Mouse (Mus musculus) T-helper 17 cell (primary cell): Measurements from ENCODE around the gene Rsph14.

Experiments used
- in situ Hi-C, 2 experiments: fragments of 300-600 bp; cut with MboI, MseI; formaldehyde crosslinking; loops; 1 replicate in 1 of 2; 2 replicates in 1 of 2; pipeline ENCODE4 v1.15.1; 2025; ENCODE audit warnings: high pct_unique_total_duplicates in 2 of 2

Rsph14 gene

GRCm38 (mm10) chr10:74937003-74937790 lies 95.2 kb downstream of the Rsph14 start:
- in situ Hi-C loops: loop anchor here (5.0 kb wide), 1 partner anchor 85 kb away; no protein-coding TSS in a partner anchor

GRCm38 (mm10) chr10:74935016-74935415 lies 97.4 kb downstream of the Rsph14 start:
- in situ Hi-C loops: loop anchor here (5.0 kb wide), 1 partner anchor 87 kb away; no protein-coding TSS in a partner anchor

- in situ Hi-C loops: no loop called here
These were observed 97.9 kb downstream of the Rsph14 start for GRCm38 (mm10) chr10:74934521-74934920.

GRCm38 (mm10) chr10:74933548-74934190 lies 98.7 kb downstream of the Rsph14 start:
- in situ Hi-C loops: no loop called here

- in situ Hi-C loops: no loop called here
These were observed 99.9 kb downstream of the Rsph14 start for GRCm38 (mm10) chr10:74932487-74932886.

DNA sequence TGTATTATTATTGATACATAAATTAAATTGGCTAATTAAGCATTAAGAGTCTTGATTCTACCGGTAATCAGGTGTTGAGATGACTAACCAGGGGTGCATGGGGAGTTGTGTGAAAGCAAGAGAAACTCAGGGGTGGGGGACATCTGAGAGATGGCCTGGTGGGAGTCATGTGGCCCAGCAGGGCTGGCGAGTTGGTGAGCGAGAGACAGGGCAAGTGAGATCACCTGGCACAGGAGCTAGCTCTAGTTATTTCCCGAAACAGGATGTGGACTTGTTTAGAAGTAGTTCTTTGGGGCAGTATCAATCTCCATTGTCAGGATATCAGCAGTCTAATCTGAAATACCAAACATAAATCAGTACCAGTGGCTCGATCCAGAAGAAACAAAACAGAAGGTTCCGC lies 100.8 kb downstream of the Rsph14 start:
- in situ Hi-C loops: no loop called here

DNA sequence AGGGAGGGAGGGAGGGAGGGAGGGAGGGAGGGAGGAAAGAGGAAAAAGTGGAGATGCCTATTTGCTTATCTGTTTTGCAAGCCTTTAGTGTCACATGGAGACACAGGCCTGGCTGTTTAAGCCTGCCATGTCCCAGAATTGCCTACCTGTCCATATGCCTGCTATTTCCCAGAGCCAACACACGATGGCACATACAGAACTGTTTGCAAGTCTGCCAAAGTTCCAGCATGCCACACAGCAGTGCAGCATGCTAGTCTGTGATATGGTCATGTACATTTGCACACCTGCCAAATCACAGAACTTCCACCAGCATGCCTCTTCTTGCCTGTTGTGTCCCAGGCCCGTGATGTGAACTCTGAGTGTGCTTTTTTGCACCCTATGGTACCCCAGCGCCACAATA lies 101.8 kb downstream of the Rsph14 start:
- in situ Hi-C loops: no loop called here

- in situ Hi-C loops: no loop called here
These were observed 102.8 kb downstream of the Rsph14 start for GRCm38 (mm10) chr10:74929578-74929977.

GRCm38 (mm10) chr10:74928276-74928675 lies 104.1 kb downstream of the Rsph14 start:
- in situ Hi-C loops: no loop called here

- in situ Hi-C loops: no loop called here
These were observed 107.1 kb downstream of the Rsph14 start for GRCm38 (mm10) chr10:74925324-74925723.

DNA sequence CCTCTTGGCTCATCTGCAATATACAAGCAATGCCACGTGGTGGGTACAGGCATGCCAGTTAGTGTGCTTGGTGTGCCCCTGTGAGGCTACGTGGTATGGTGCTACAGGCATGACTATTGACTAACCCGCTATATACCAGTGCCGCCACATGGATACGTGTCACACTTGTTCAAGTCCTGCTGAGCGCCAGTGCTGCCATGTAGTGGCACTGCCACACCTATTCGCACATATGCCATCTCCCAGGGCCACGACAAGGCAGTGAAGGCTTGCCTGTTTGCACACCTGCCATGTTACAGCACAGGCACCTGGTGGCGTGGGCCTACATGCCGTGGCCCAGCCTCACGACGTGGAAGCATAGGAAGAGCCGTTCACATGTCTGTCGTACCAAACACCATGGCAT lies 108.1 kb downstream of the Rsph14 start:
- in situ Hi-C loops: loop anchor here in 1 of 2 experiments (5.0 kb wide), 1 partner anchor 228 kb away; no protein-coding TSS in a partner anchor

DNA sequence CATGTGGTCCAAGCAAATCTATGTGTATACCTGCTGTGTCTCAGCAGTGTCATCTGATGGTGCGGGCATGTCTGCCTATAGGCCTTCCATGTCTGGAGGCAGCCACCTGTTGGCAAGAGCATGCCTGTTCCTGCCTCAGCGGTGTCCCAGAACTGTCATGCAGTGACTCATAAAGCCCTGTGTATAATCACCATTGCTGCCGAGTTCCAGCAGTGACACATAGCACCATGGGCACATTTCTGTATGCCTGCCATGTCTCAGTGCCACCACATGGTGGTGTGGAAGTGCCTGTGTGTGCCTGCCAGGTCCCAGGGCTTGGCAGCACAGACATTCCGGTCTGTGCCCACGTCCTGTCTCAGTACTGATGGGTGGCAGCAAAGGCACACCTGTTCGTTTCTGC lies 109.6 kb downstream of the Rsph14 start:
- in situ Hi-C loops: loop anchor here in 1 of 2 experiments (5.0 kb wide), 1 partner anchor 230 kb away; no protein-coding TSS in a partner anchor

DNA sequence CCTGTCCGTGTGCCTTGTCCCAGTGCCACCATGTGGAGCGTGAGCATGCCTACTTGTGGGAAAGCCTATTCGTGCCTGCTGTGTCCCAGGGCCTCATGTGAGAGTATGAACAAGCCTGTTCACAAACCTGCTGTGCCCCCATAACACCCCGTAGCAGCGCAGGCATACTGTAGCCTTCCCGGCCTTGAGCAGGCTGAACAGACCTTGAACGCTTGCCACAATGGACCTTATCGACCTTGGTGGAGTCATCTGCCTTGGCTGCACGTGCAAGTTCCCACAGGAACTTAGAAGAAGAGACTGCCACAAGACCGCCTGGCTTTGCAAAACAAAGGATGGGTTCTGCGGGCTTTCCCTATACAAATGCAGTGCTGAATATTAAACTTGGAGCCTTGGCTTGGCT lies 110.8 kb downstream of the Rsph14 start:
- in situ Hi-C loops: loop anchor here in 1 of 2 experiments (5.0 kb wide), 1 partner anchor 231 kb away; no protein-coding TSS in a partner anchor

DNA sequence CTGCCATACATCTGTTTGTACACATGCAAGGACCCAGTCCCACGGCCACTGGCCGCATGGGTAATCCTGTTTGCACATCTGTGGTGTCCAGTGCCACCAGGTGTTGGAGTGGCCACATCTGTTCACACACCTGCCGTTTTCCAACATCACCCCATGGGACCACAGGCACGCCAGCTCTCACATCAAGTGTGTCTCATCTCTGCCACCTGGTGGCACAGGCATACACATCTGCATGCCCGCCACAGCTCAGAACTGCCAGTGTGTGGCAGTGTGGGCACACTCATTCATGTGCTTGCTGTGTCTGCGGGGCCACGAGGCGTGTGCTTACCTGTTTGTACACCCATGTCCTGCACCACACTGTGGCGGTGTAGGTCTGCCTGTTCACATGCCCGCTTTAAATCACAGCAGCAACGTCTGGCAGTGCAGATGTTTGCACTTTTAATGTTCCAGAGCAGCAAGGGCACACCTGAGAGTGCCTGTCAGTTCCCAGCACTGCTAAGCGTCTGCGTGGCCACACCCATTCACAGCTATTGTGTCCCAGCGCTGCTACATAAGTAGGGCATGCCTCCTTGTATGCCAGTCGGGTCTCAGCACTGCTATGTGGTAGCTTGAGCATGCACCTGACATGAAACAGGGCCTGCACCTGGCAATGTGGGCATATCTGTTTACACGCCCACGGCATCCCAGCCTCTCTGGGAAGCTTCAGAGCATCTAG lies 111.4 kb downstream of the Rsph14 start:
- in situ Hi-C loops: loop anchor here in 1 of 2 experiments (5.0 kb wide), 1 partner anchor 231 kb away; no protein-coding TSS in a partner anchor

- in situ Hi-C loops: no loop called here
These were observed 113.1 kb downstream of the Rsph14 start for GRCm38 (mm10) chr10:74919277-74919676.

DNA sequence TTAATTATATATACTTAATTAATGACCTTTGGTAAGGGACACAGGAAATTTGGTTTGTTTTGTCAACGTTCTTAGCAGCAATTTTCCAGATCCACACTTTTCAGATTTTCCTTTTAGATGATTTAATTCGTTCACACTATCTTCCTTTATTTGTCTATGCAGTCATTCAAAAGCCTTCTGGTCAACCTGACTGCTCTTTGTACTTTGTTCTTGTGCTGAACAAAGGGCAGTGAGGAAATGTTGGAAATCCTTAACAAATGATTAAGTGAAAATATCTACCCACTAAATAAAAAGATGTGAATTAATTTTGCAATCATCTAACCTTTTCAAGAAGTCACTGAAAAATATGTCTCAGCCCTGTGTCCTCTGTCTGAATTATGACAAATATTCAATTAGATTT lies 124.0 kb downstream of the Rsph14 start:
- in situ Hi-C loops: no loop called here
